Mouse (Mus musculus) intestine, embryonic 14.5 days (tissue): ENCODE measurements at regions not wholly inside any gene's neighbourhood (a gene's known extent, or its start where the extent isn't known, plus 50 kb on each side); places are given as distances from the start of the nearest gene placed in this dataset.

Experiments used
- ATAC-seq: fragments of 200-750 bp; cut with Nextera tagmentation; replicated peaks from 2 replicates; pipeline ENCODE4 v1.8.0; 2017; ENCODE audit warnings: low read depth, moderate number of reproducible peaks, moderate TSS enrichment, moderate library complexity; ENCODE audit not compliant: low FRiP score, low TSS enrichment
- DNase-seq: peaks from one replicate; pipeline ENCODE4 v3.0.0-alpha.2; 2018; ENCODE audit warnings: low spot score
- H3K27ac ChIP-seq: fragments of 300-500 bp; sonication (generic); 2 replicates; pipeline ENCODE4 v1.5.1; 2014; ENCODE audit warnings: low read depth, mild to moderate bottlenecking, control low read depth
- H3K27me3 ChIP-seq: fragments of 300-500 bp; sonication (generic); replicated peaks from 2 replicates; pipeline ENCODE4 v1.6.1; 2014; ENCODE audit warnings: low read length, control low read depth; ENCODE audit not compliant: control insufficient read depth, insufficient read depth
- H3K36me3 ChIP-seq: fragments of 300-500 bp; sonication (generic); 2 replicates; pipeline ENCODE4 v1.6.1; 2014; ENCODE audit warnings: low read length, control low read depth; ENCODE audit not compliant: control insufficient read depth, insufficient read depth
- H3K4me1 ChIP-seq: fragments of 300-500 bp; sonication (generic); replicated peaks from 2 replicates; pipeline ENCODE4 v1.6.1; 2014; ENCODE audit warnings: low read length, control low read depth, mixed read lengths; ENCODE audit not compliant: control insufficient read depth, insufficient read depth
- H3K4me2 ChIP-seq: fragments of 300-500 bp; sonication (generic); 2 replicates; pipeline ENCODE4 v1.6.1; 2014; ENCODE audit warnings: low read length
- H3K4me3 ChIP-seq: fragments of 300-500 bp; sonication (generic); 2 replicates; pipeline ENCODE4 v1.5.1; 2014; ENCODE audit warnings: low read depth, low read length, control low read depth, mixed read lengths
- H3K9ac ChIP-seq: fragments of 300-500 bp; sonication (generic); 2 replicates; pipeline ENCODE4 v1.6.1; 2014; ENCODE audit warnings: mild to moderate bottlenecking, low read length
- H3K9me3 ChIP-seq: fragments of 300-500 bp; sonication (generic); 2 replicates; pipeline ENCODE4 v1.6.1; 2016; ENCODE audit warnings: low read length, control low read depth; ENCODE audit not compliant: control insufficient read depth
- WGBS: fragments of 180-500 bp; shearing (Covaris S2); extraction: QIAGEN DNeasy Blood & Tissue Kit; methylation state at CpG from one replicate; pipeline ENCODE4 v1.1.7; 2014; 5-methylcytosine and 5-hydroxymethylcytosine counted together

- H3K27ac ChIP-seq, result no peak overlapping the region
- DNase-seq (no peak), ATAC-seq (no peak)
- no peaks in the 10 kb centered on the region for H3K4me1 ChIP-seq
- no peak overlapping the region for H3K4me2 ChIP-seq
- no peaks in the 10 kb centered on the region for H3K27me3 ChIP-seq
- WGBS, result 97% methylated on average over 2 of the region's 2 CpGs
- H3K4me3 ChIP-seq, result no peak overlapping the region
- H3K36me3 ChIP-seq, result no peaks in the 10 kb centered on the region
- no peaks in the 10 kb centered on the region for H3K9me3 ChIP-seq
- H3K9ac ChIP-seq, result no peak overlapping the region
Observed at GRCm38 (mm10) chr16:72152920-72153319, 155.2 kb upstream of the Robo1 start.

GRCm38 (mm10) chr16:72157913-72158312 is 150.2 kb upstream of the Robo1 start:
- H3K36me3 ChIP-seq, result no peaks in the 10 kb centered on the region
- no peak for ATAC-seq
- H3K9ac ChIP-seq, result no peak overlapping the region
- no peak overlapping the region for H3K4me3 ChIP-seq
- H3K4me2 ChIP-seq, result no peak overlapping the region
- DNase-seq, result no peak
- H3K27ac ChIP-seq, result no peak overlapping the region
- 58% methylated on average over 14 of the region's 14 CpGs for WGBS
- no peaks in the 10 kb centered on the region for H3K4me1 ChIP-seq
- no peaks in the 10 kb centered on the region for H3K27me3 ChIP-seq
- no peaks in the 10 kb centered on the region for H3K9me3 ChIP-seq

- H3K4me1 ChIP-seq, result no peaks in the 10 kb centered on the region
- no peaks in the 10 kb centered on the region for H3K27me3 ChIP-seq
- H3K9ac ChIP-seq, result no peak overlapping the region
- H3K4me3 ChIP-seq, result no peak overlapping the region
- WGBS, result 84% methylated on average over 4 of the region's 4 CpGs
- no peak for ATAC-seq
- H3K9me3 ChIP-seq, result no peaks in the 10 kb centered on the region
- H3K36me3 ChIP-seq, result no peaks in the 10 kb centered on the region
- no peak for DNase-seq
- no peak overlapping the region for H3K27ac ChIP-seq
- no peak overlapping the region for H3K4me2 ChIP-seq
Observed at GRCm38 (mm10) chr16:72159411-72159810, 148.7 kb upstream of the Robo1 start.

GRCm38 (mm10) chr16:72175727-72176126 is 132.4 kb upstream of the Robo1 start:
- Histone ChIP-seq H3K4me1 (no peaks in the 10 kb centered on the region), H3K27ac (no peak overlapping the region), H3K27me3 (no peaks in the 10 kb centered on the region), H3K9ac (no peak overlapping the region), H3K9me3 (no peaks in the 10 kb centered on the region), H3K36me3 (no peaks in the 10 kb centered on the region), H3K4me2 (no peak overlapping the region), H3K4me3 (no peak overlapping the region)
- ATAC-seq (no peak), DNase-seq (no peak)
- 74% methylated on average over 5 of the region's 5 CpGs for WGBS

- H3K27me3 ChIP-seq, result no peaks in the 10 kb centered on the region
- DNase-seq (no peak), ATAC-seq (no peak)
- H3K4me3 ChIP-seq, result no peak overlapping the region
- no peak overlapping the region for H3K27ac ChIP-seq
- no peaks in the 10 kb centered on the region for H3K36me3 ChIP-seq
- no peak overlapping the region for H3K4me2 ChIP-seq
- no peak overlapping the region for H3K9ac ChIP-seq
- no peaks in the 10 kb centered on the region for H3K9me3 ChIP-seq
- WGBS, result 12% methylated on average over 1 of the region's 1 CpGs
- H3K4me1 ChIP-seq, result no peaks in the 10 kb centered on the region
Observed at GRCm38 (mm10) chr16:72194320-72194719, 113.8 kb upstream of the Robo1 start.

GRCm38 (mm10) chr16:72215360-72216013 is 92.6 kb upstream of the Robo1 start:
- 41% methylated on average over 15 of the region's 15 CpGs for WGBS

GRCm38 (mm10) chr16:72218021-72218420 is 90.1 kb upstream of the Robo1 start:
- DNase-seq, result no peak

More at GRCm38 (mm10) chr16:72215360-72216013, 92.6 kb upstream of the Robo1 start:
- H3K4me1 ChIP-seq, result no peaks in the 10 kb centered on the region
- no peak overlapping the region for H3K9ac ChIP-seq
- H3K4me2 ChIP-seq, result peak overlapping the region; percentile 12; the same call in 1 of the 2 replicates
- no peak overlapping the region for H3K4me3 ChIP-seq
- no peaks in the 10 kb centered on the region for H3K9me3 ChIP-seq
- H3K27ac ChIP-seq, result no peak overlapping the region
- ATAC-seq, result no peak
- peak; percentile 73 for DNase-seq
- no peaks in the 10 kb centered on the region for H3K36me3 ChIP-seq
- no peaks in the 10 kb centered on the region for H3K27me3 ChIP-seq

GRCm38 (mm10) chr16:72221912-72222502 is 86.1 kb upstream of the Robo1 start:
- WGBS, result 59% methylated on average over 3 of the region's 3 CpGs
- no peak overlapping the region for H3K9ac ChIP-seq
- DNase-seq (no peak), ATAC-seq (no peak)
- H3K4me3 ChIP-seq, result no peak overlapping the region
- no peaks in the 10 kb centered on the region for H3K9me3 ChIP-seq
- no peak overlapping the region for H3K4me2 ChIP-seq
- H3K4me1 ChIP-seq, result 0 out of 2 replicates have a peak, but pooled peaks cover 4% of the 10 kb centered on the region
- H3K27me3 ChIP-seq, result no peaks in the 10 kb centered on the region
- no peak overlapping the region for H3K27ac ChIP-seq
- H3K36me3 ChIP-seq, result no peaks in the 10 kb centered on the region

More at GRCm38 (mm10) chr16:72218021-72218420, 90.1 kb upstream of the Robo1 start:
- Histone ChIP-seq H3K27ac (no peak overlapping the region), H3K9me3 (no peaks in the 10 kb centered on the region), H3K27me3 (no peaks in the 10 kb centered on the region), H3K9ac (no peak overlapping the region), H3K36me3 (no peaks in the 10 kb centered on the region), H3K4me2 (no peak overlapping the region), H3K4me1 (0 out of 2 replicates have a peak, but pooled peaks cover 4% of the 10 kb centered on the region), H3K4me3 (no peak overlapping the region)
- no peak for ATAC-seq
- 3% methylated on average over 3 of the region's 3 CpGs for WGBS

GRCm38 (mm10) chr16:72223860-72224259 is 84.2 kb upstream of the Robo1 start:
- H3K4me3 ChIP-seq, result no peak overlapping the region
- H3K27ac ChIP-seq, result no peak overlapping the region
- H3K4me2 ChIP-seq, result no peak overlapping the region
- DNase-seq, result no peak
- WGBS, result 41% methylated on average over 3 of the region's 3 CpGs
- H3K27me3 ChIP-seq, result no peaks in the 10 kb centered on the region
- 0 out of 2 replicates have a peak, but pooled peaks cover 4% of the 10 kb centered on the region for H3K4me1 ChIP-seq
- no peaks in the 10 kb centered on the region for H3K36me3 ChIP-seq
- H3K9ac ChIP-seq, result no peak overlapping the region
- no peak for ATAC-seq
- H3K9me3 ChIP-seq, result no peaks in the 10 kb centered on the region
